Mouse (Mus musculus): ENCODE measurements around the gene Gm10647. TPM values are rescaled to one million over a fixed set of nuclear protein-coding genes. Genes with fewer than 3 reads are reported as not detected.
"Not testable (repeated sequence)": the region's sequence is repeated elsewhere in the genome, so short reads cannot be mapped to it uniquely, and the experiment has no call there.

Gene Gm10647
- 0.53 and 0.69 TPM in 2 replicates for polyA plus RNA-seq (2016; fragmentation: Nextera tagmentation; extraction: Ambion mirVana)

- Histone ChIP-seq H3K36me3 (no peaks in the 10 kb centered on the region), H3K4me1 (peaks cover 10% of the 10 kb centered on the region), H3K9me3 (no peaks in the 10 kb centered on the region), H3K27ac (peak within 1 kb of the TSS; percentile 90), H3K27me3 (ENCODE audit: insufficient read depth, poor library complexity, severe bottlenecking) (peaks cover 2% of the 10 kb centered on the region; the same call in 1 of the 2 replicates), H3K4me3 (peak within 1 kb of the TSS; percentile 78)
- 85% methylated on average over 5 of the region's 5 CpGs for WGBS
- DNase-seq (ENCODE audit: low spot score), result no peak
These were observed at the start of gene Gm10647 for GRCm38 (mm10) chr9:66796739-66797138. TSS of gene Gm10647 (plus strand) at chr9:66797039.

GRCm38 (mm10) chr9:66748390-66748789 is 48.4 kb upstream of the Gm10647 start:
- DNase-seq (ENCODE audit: low spot score), result no peak
- no peaks in the 10 kb centered on the region for H3K9me3 ChIP-seq
- no peaks in the 10 kb centered on the region; the same call in 1 of the 2 replicates for H3K27me3 ChIP-seq (ENCODE audit: insufficient read depth, poor library complexity, severe bottlenecking)
- H3K27ac ChIP-seq, result no peak overlapping the region
- H3K4me1 ChIP-seq, result peaks cover 8% of the 10 kb centered on the region; the same call in 1 of the 2 replicates
- no peak overlapping the region for H3K4me3 ChIP-seq
- H3K36me3 ChIP-seq, result no peaks in the 10 kb centered on the region
- WGBS, result 66% methylated on average over 15 of the region's 15 CpGs

GRCm38 (mm10) chr9:66752849-66753248 is 44.0 kb upstream of the Gm10647 start:
- Histone ChIP-seq H3K4me3 (no peak overlapping the region), H3K27me3 (ENCODE audit: insufficient read depth, poor library complexity, severe bottlenecking) (no peaks in the 10 kb centered on the region), H3K4me1 (peaks cover 8% of the 10 kb centered on the region; the same call in 1 of the 2 replicates), H3K27ac (no peak overlapping the region), H3K9me3 (no peaks in the 10 kb centered on the region), H3K36me3 (no peaks in the 10 kb centered on the region)
- no peak for DNase-seq (ENCODE audit: low spot score)
- WGBS, result 76% methylated on average over 6 of the region's 6 CpGs

GRCm38 (mm10) chr9:66760991-66761390 is 35.8 kb upstream of the Gm10647 start:
- H3K9me3 ChIP-seq, result no peaks in the 10 kb centered on the region
- no peaks in the 10 kb centered on the region for H3K36me3 ChIP-seq
- WGBS, result 32% methylated on average over 1 of the region's 1 CpGs
- no peak for DNase-seq (ENCODE audit: low spot score)
- H3K27me3 ChIP-seq (ENCODE audit: insufficient read depth, poor library complexity, severe bottlenecking), result no peaks in the 10 kb centered on the region
- 0 out of 2 replicates have a peak, but pooled peaks cover 3% of the 10 kb centered on the region for H3K4me1 ChIP-seq
- no peak overlapping the region for H3K4me3 ChIP-seq
- H3K27ac ChIP-seq, result no peak overlapping the region

DNA sequence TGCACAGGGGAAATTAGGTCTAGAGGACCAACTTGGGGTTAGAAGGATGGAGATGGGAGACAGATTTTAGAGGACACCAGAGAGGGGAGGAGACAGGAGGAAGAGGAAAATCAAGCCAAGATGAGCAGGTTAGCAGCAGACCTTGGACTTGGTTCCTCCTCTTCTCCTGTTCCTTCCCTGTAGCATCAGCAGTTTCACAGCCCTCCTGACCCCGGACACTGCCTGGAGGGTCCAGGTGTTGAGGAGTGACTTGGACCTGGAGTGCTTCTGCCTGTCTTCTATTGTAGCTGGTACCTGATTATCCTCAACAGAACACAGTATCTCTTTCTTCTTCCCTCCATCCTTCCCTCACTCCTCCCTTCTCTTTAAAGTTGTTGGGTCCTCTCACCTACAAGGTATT is 28.1 kb upstream of the Gm10647 start:
- Histone ChIP-seq H3K9me3 (no peaks in the 10 kb centered on the region), H3K27ac (no peak overlapping the region), H3K4me1 (no peaks in the 10 kb centered on the region), H3K4me3 (no peak overlapping the region), H3K36me3 (no peaks in the 10 kb centered on the region), H3K27me3 (ENCODE audit: insufficient read depth, poor library complexity, severe bottlenecking) (no peaks in the 10 kb centered on the region)
- DNase-seq (ENCODE audit: low spot score), result no peak
- 92% methylated on average over 1 of the region's 1 CpGs for WGBS

GRCm38 (mm10) chr9:66769275-66769674 is 27.6 kb upstream of the Gm10647 start:
- Histone ChIP-seq H3K36me3 (no peaks in the 10 kb centered on the region), H3K27ac (no peak overlapping the region), H3K4me3 (no peak overlapping the region), H3K4me1 (no peaks in the 10 kb centered on the region), H3K27me3 (ENCODE audit: insufficient read depth, poor library complexity, severe bottlenecking) (no peaks in the 10 kb centered on the region), H3K9me3 (no peaks in the 10 kb centered on the region)
- DNase-seq (ENCODE audit: low spot score), result no peak
- 67% methylated on average over 3 of the region's 3 CpGs for WGBS

GRCm38 (mm10) chr9:66770701-66771100 is 26.1 kb upstream of the Gm10647 start:
- no peak overlapping the region for H3K4me3 ChIP-seq
- no peak for DNase-seq (ENCODE audit: low spot score)

DNA sequence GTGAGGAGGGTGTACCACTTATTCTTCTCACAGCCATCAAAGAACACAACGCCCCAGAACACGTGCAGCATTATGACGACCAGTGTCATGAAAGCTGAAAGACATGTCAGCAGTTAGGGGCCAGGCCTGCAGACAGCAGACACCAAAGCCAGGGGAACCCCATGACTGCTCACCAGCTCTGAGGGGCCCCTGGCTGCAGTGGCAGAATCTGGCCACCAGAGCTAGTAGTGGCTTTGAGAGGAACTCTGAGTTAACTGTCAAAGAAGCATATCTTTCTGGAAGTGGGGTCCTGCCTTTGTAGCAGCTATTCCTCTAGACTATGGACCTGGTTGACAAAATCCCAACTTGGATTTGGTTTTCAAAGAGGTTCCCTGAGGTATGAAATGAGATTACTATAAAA is 12.3 kb upstream of the Gm10647 start:
- H3K27ac ChIP-seq; H3K4me1 ChIP-seq; H3K27me3 ChIP-seq (ENCODE audit: insufficient read depth, poor library complexity, severe bottlenecking); H3K9me3 ChIP-seq; H3K36me3 ChIP-seq; H3K4me3 ChIP-seq; DNase-seq (ENCODE audit: low spot score): not testable (repeated sequence)
- 100% methylated on average over 2 of the region's 3 CpGs for whole genome bisulfite sequencing

More at GRCm38 (mm10) chr9:66770701-66771100, 26.1 kb upstream of the Gm10647 start:
- no peak overlapping the region for H3K27ac ChIP-seq
- H3K4me1 ChIP-seq, result no peaks in the 10 kb centered on the region
- H3K9me3 ChIP-seq, result no peaks in the 10 kb centered on the region
- no peaks in the 10 kb centered on the region for H3K36me3 ChIP-seq
- H3K27me3 ChIP-seq (ENCODE audit: insufficient read depth, poor library complexity, severe bottlenecking), result no peaks in the 10 kb centered on the region

GRCm38 (mm10) chr9:66787821-66788220 is 9.0 kb upstream of the Gm10647 start:
- DNase-seq (ENCODE audit: low spot score), result no peak
- H3K4me3 ChIP-seq, result no peak overlapping the region
- H3K27ac ChIP-seq, result no peak overlapping the region
- H3K27me3 ChIP-seq (ENCODE audit: insufficient read depth, poor library complexity, severe bottlenecking), result no peaks in the 10 kb centered on the region
- peaks cover 14% of the 10 kb centered on the region for H3K36me3 ChIP-seq
- no peaks in the 10 kb centered on the region for H3K4me1 ChIP-seq
- 21% methylated on average over 2 of the region's 2 CpGs for WGBS
- H3K9me3 ChIP-seq, result no peaks in the 10 kb centered on the region

- no peak for DNase-seq (ENCODE audit: low spot score)
- no peaks in the 10 kb centered on the region for H3K27me3 ChIP-seq (ENCODE audit: insufficient read depth, poor library complexity, severe bottlenecking)
These were observed 2.0 kb upstream of the Gm10647 start for GRCm38 (mm10) chr9:66794629-66795463.

DNA sequence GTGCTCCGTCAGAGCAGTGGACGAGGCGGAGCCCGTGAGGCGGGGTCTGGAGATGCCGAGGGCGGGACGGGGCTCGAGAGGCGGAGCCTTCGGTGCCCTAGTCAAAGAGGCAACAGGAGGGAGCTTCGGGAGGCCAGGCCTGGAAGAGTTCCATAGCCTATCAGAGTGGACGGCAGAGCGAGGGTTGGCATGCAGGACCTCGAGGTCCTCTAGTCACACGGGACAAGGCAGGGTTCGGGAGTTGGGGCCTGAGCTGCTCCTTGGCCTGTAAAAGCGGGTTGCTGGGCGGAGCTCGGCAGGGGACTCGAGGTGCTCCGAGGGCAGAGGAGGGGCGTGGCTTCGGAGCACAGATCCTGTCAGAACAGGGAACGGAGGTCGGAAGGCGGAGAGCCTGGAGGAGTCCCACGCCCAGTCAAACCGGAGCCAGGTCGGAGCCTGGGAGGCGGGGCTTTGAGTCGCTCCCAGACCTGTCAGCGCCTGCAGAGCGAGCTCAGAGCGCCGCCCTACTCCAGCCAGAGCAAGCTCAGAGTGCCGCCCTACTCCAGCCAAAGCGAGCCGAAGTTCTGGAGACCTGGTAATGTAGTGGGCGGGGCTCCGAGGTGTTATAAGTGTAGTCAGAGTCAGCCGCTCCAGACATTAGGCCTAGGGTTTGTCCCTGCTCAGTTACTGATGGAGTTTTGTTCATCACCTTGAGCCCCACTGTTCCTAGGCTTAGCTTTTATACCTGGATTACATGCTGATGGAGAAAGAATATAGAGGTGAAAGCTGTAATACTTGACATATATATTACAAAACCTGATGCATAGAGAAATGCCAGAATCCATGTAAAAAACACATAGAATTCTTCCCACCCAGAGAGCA is 1.1 kb upstream of the Gm10647 start, which contains the start of gene Aph1b:
Gene Aph1b (minus strand): TSS at position 27 of the 861 bp plus-strand sequence.
- WGBS, result under 1% methylated on average over 42 of the region's 42 CpGs
- Histone ChIP-seq H3K27me3 (ENCODE audit: insufficient read depth, poor library complexity, severe bottlenecking) (no peaks in the 10 kb centered on the region), H3K9me3 (no peaks in the 10 kb centered on the region), H3K27ac (peak within 1 kb of the TSS; percentile 90), H3K4me1 (peaks cover 8% of the 10 kb centered on the region; the same call in 1 of the 2 replicates), H3K4me3 (peak within 1 kb of the TSS; percentile 78), H3K36me3 (no peaks in the 10 kb centered on the region)
- DNase-seq (ENCODE audit: low spot score), result peak; percentile 99

More at GRCm38 (mm10) chr9:66794629-66795463, 2.0 kb upstream of the Gm10647 start:
- H3K4me3 ChIP-seq, result peak overlapping the region; percentile 78
- peak overlapping the region; percentile 90 for H3K27ac ChIP-seq
- H3K4me1 ChIP-seq, result peaks cover 8% of the 10 kb centered on the region; the same call in 1 of the 2 replicates
- WGBS, result 2% methylated on average over 43 of the region's 43 CpGs
- peaks cover 7% of the 10 kb centered on the region for H3K36me3 ChIP-seq
- no peaks in the 10 kb centered on the region for H3K9me3 ChIP-seq

- WGBS, result 36% methylated on average over 12 of the region's 12 CpGs
- H3K36me3 ChIP-seq, result no peaks in the 10 kb centered on the region
- DNase-seq (ENCODE audit: low spot score), result no peak
- H3K27me3 ChIP-seq (ENCODE audit: insufficient read depth, poor library complexity, severe bottlenecking), result peaks cover 32% of the 10 kb centered on the region
- H3K4me1 ChIP-seq, result peaks cover 12% of the 10 kb centered on the region
- peak overlapping the region; percentile 29; the same call in 1 of the 2 replicates for H3K27ac ChIP-seq
- peak overlapping the region; percentile 42 for H3K4me3 ChIP-seq
- H3K9me3 ChIP-seq, result no peaks in the 10 kb centered on the region
These were observed 5.1 kb downstream of the Gm10647 start for GRCm38 (mm10) chr9:66801947-66802346.

All from heart, embryonic 10.5 days (tissue).